In the genomic region with DNA sequence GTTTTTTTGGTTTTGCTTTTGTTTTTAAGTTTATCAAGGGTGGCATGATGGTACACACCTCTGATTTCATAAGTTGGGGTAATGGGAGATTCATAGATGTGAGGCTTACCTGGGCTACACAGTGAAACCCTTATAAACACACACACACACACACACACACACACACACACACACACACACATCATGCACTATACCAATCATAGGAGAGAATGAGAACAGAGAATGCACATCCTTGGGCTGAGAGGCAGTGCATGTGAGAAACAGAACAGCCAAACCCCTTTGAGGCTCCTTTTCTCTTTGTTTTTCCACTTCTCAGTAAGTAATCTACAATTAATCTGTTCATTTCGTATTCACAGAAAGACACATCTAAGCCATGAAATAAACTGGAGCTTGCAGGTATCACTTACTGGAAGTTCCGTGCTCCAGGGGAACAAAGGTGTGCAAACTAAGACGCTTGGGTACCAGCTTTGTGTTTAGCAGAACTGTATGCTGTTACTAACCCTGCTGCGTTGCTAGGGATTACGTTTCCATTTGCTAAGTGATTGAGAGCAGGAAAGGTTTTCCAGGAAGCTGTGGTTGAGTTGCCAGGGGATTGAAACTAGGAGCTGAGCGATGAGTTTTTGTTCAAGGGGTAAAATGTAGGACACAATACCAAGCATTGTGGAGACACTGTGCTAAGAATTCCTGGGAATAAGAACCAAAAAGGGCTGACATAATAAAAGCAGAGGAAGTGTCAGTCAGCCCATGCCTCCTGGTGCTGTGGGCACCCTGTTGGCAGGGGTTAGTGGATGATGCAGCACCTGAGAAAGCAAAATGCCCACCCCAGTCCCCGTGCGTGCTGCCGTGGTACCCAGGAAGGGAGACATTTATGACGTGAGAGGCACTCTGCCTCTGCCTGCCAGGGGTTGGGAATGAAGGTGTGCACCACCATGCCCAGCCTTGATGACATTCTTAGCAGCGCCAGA, we compare ENCODE assay signal across 14 mouse cellular contexts. TPM values are rescaled to one million over a fixed set of nuclear protein-coding genes. Genes with fewer than 3 reads are reported as not detected.
DNase-seq lines count a peak whose midpoint lies in the region; ATAC-seq lines count a peak whose summit lies in the region.
"Had no signal": no experiment of that assay in that cellular context is flagged by ENCODE, and none has a peak within 500 bp of the region (broad histone marks: within the 10 kb centered on the region; RNA-seq: fewer than 3 reads in every experiment).

No protein-coding gene starts in this region.

- no peaks in the 10 kb centered on the region for H3K36me3 ChIP-seq in midbrain, embryonic 16.5 days (ENCODE audit: control insufficient read depth, insufficient read depth, low read length)
- H3K36me3 ChIP-seq: heart, embryonic 10.5 days had no signal

- H3K27ac ChIP-seq in midbrain, embryonic 16.5 days (ENCODE audit: low read length) = peak overlapping the region; percentile 48
- H3K27ac ChIP-seq: heart, embryonic 10.5 days; layer of hippocampus, adult 2 months had no signal

- H3K4me3 ChIP-seq in midbrain, embryonic 16.5 days (ENCODE audit: low read depth, low read length) = no peak overlapping the region
- H3K4me3 ChIP-seq: heart, embryonic 10.5 days; layer of hippocampus, adult 2 months had no signal

- no peak overlapping the region for H3K4me2 ChIP-seq in midbrain, embryonic 16.5 days (ENCODE audit: low read length)

- peaks cover 5% of the 10 kb centered on the region; the same call in 1 of the 2 replicates for H3K4me1 ChIP-seq in midbrain, embryonic 16.5 days (ENCODE audit: control insufficient read depth, insufficient read depth, low read length)
- H3K4me1 ChIP-seq: heart, embryonic 10.5 days had no signal

- H3K9me3 ChIP-seq in midbrain, embryonic 16.5 days (replicated peaks; ENCODE audit: control insufficient read depth, low read length, poor library complexity, severe bottlenecking) = no peaks in the 10 kb centered on the region
- H3K9me3 ChIP-seq: heart, embryonic 10.5 days had no signal

- H3K9ac ChIP-seq in midbrain, embryonic 16.5 days (ENCODE audit: low read depth, low read length) = no peak overlapping the region

- WGBS in midbrain, embryonic 16.5 days = 48% methylated on average over 11 of the region's 11 CpGs

- H3K27me3 ChIP-seq in midbrain, embryonic 16.5 days (ENCODE audit: control insufficient read depth, insufficient read depth, low read depth, low read length) = no peaks in the 10 kb centered on the region

- intact Hi-C loops in heart, postnatal 10 days (cut with DNase I) = no loop called here

- ATAC-seq in midbrain, embryonic 16.5 days = peak; percentile 72
- no peak for ATAC-seq in megakaryocyte progenitor cell, adult 5-6 weeks (replicated peaks; ENCODE audit: poor library complexity)

- peak; percentile 72 for DNase-seq in heart, adult 11 months
- DNase-seq in heart, postnatal 10 days = no peak
- DNase-seq in lung, postnatal 25 days (ENCODE audit: low spot score) = peak; percentile 47
- no peak for DNase-seq in lung, postnatal 14 days
- DNase-seq in forelimb bud, embryonic 11.5 days (ENCODE audit: low read depth, low spot score) = peak; percentile 23
- DNase-seq in MN1 (ENCODE audit: low spot score) = no peak
- DNase-seq: cerebellum, adult 18-20 months; gastrocnemius, postnatal 10 days; heart, postnatal 36 days; thymus, postnatal 14 days had no signal

RNA-seq across cellular contexts. Expression of gene Car8, which starts 53.0 kb away (rescaled TPM):
- total RNA-seq in heart, postnatal 10 days (2021) = 10 to 100 TPM; 12.8 to 16.5 TPM
- polyA plus RNA-seq in midbrain, embryonic 16.5 days (2015; fragmentation: Nextera tagmentation; extraction: Ambion mirVana) = 12.8 and 14.0 TPM in 2 replicates
- not detected in 2 replicates for total RNA-seq in megakaryocyte progenitor cell, adult 5-6 weeks (2015)
- not detected in 2 replicates for total RNA-seq in megakaryocyte progenitor cell, adult 5-6 weeks (2017)

Comparison
In these comparisons a context has a peak if more than half of its experiments do, and no peak if none do; other contexts are left out.
1. DNase-seq: peak in heart, adult 11 months (single experiment), lung, postnatal 25 days (single experiment) and forelimb bud, embryonic 11.5 days (single experiment); none in heart, postnatal 10 days (0 of 2), lung, postnatal 14 days (single experiment) and MN1 (single experiment).
2. RNA of gene Car8, which starts 53.0 kb away (total RNA-seq): 12.8 to 16.5 TPM in heart, postnatal 10 days; not detected in megakaryocyte progenitor cell, adult 5-6 weeks; every median in the first group is over 10 times any median in the second.